Mouse (Mus musculus): ENCODE measurements around the gene Oog4. TPM values are rescaled to one million over a fixed set of nuclear protein-coding genes. Genes with fewer than 3 reads are reported as not detected.
"Not testable (repeated sequence)": the region's sequence is repeated elsewhere in the genome, so short reads cannot be mapped to it uniquely, and the experiment has no call there.

The Oog4 gene
- not detected in 2 replicates for polyA plus RNA-seq (2016; fragmentation: Nextera tagmentation; extraction: Ambion mirVana)

- 0 out of 2 replicates have a peak, but pooled peaks cover 3% of the 10 kb centered on the region for H3K9me3 ChIP-seq
- no peak within 1 kb of the TSS for H3K27ac ChIP-seq (replicated peaks)
- no peaks in the 10 kb centered on the region for H3K27me3 ChIP-seq (replicated peaks; ENCODE audit: low read depth, poor library complexity, severe bottlenecking)
- DNase-seq (ENCODE audit: low spot score): no peak
- H3K36me3 ChIP-seq (replicated peaks): no peaks in the 10 kb centered on the region
- H3K4me3 ChIP-seq: no peak within 1 kb of the TSS
- no peaks in the 10 kb centered on the region for H3K4me1 ChIP-seq
- 83% methylated on average over 3 of the region's 3 CpGs for WGBS
Observed at GRCm38 (mm10) chr4:143450224-143450623, at the start of gene Oog4. Gene Oog4, minus strand, starts transcription at chr4:143450324.

- not testable (repeated sequence) for H3K9me3 ChIP-seq; H3K27ac ChIP-seq (replicated peaks); H3K4me1 ChIP-seq; H3K27me3 ChIP-seq (replicated peaks; ENCODE audit: low read depth, poor library complexity, severe bottlenecking); DNase-seq (ENCODE audit: low spot score); H3K36me3 ChIP-seq (replicated peaks); H3K4me3 ChIP-seq
- 73% methylated on average over 5 of the region's 5 CpGs for WGBS
Observed at GRCm38 (mm10) chr4:143426770-143427169, 23.4 kb downstream of the Oog4 start.

GRCm38 (mm10) chr4:143414121-143414520 is 36.0 kb downstream of the Oog4 start:
- H3K36me3 ChIP-seq (replicated peaks): peaks cover 51% of the 10 kb centered on the region
- peaks cover 4% of the 10 kb centered on the region; the same call in 1 of the 2 replicates for H3K4me1 ChIP-seq
- 93% methylated on average over 3 of the region's 3 CpGs for whole genome bisulfite sequencing
- H3K9me3 ChIP-seq: 0 out of 2 replicates have a peak, but pooled peaks cover 6% of the 10 kb centered on the region
- H3K27ac ChIP-seq (replicated peaks): no peak overlapping the region
- no peaks in the 10 kb centered on the region for H3K27me3 ChIP-seq (replicated peaks; ENCODE audit: low read depth, poor library complexity, severe bottlenecking)
- no peak for DNase-seq (ENCODE audit: low spot score)
- H3K4me3 ChIP-seq: no peak overlapping the region

- Histone ChIP-seq H3K9me3 (0 out of 2 replicates have a peak, but pooled peaks cover 6% of the 10 kb centered on the region), H3K4me3 (no peak overlapping the region), H3K27me3 (replicated peaks; ENCODE audit: low read depth, poor library complexity, severe bottlenecking) (no peaks in the 10 kb centered on the region), H3K4me1 (peaks cover 4% of the 10 kb centered on the region; the same call in 1 of the 2 replicates), H3K36me3 (replicated peaks) (peaks cover 46% of the 10 kb centered on the region), H3K27ac (replicated peaks) (no peak overlapping the region)
- WGBS: 95% methylated on average over 1 of the region's 1 CpGs
- DNase-seq (ENCODE audit: low spot score): no peak
Observed at GRCm38 (mm10) chr4:143413621-143414020, 36.5 kb downstream of the Oog4 start.

- Histone ChIP-seq H3K27me3 (replicated peaks; ENCODE audit: low read depth, poor library complexity, severe bottlenecking) (no peaks in the 10 kb centered on the region), H3K27ac (replicated peaks) (peak within 1 kb of the TSS; percentile 87), H3K9me3 (0 out of 2 replicates have a peak, but pooled peaks cover 6% of the 10 kb centered on the region), H3K4me1 (peaks cover 4% of the 10 kb centered on the region; the same call in 1 of the 2 replicates), H3K36me3 (replicated peaks) (peaks cover 34% of the 10 kb centered on the region), H3K4me3 (peak within 1 kb of the TSS; percentile 65)
- under 1% methylated on average over 50 of the region's 50 CpGs for WGBS
- peak; percentile 89 for DNase-seq (ENCODE audit: low spot score)
Observed at GRCm38 (mm10) chr4:143412219-143413092, 37.7 kb downstream of the Oog4 start, which contains the start of gene Pramef8. Gene Pramef8, plus strand, starts transcription at chr4:143412426.

- WGBS: 76% methylated on average over 5 of the region's 5 CpGs
- Histone ChIP-seq H3K27me3 (replicated peaks; ENCODE audit: low read depth, poor library complexity, severe bottlenecking) (no peaks in the 10 kb centered on the region), H3K4me1 (peaks cover 4% of the 10 kb centered on the region; the same call in 1 of the 2 replicates), H3K27ac (replicated peaks) (peak overlapping the region; percentile 87; the same call in 1 of the 2 replicates), H3K36me3 (replicated peaks) (peaks cover 27% of the 10 kb centered on the region), H3K9me3 (0 out of 2 replicates have a peak, but pooled peaks cover 6% of the 10 kb centered on the region), H3K4me3 (peak overlapping the region; percentile 65)
- no peak for DNase-seq (ENCODE audit: low spot score)
Observed at GRCm38 (mm10) chr4:143411566-143412218, 38.4 kb downstream of the Oog4 start.

GRCm38 (mm10) chr4:143394181-143394580 is 55.9 kb downstream of the Oog4 start, which contains the start of gene Pramel1:
Gene Pramel1, plus strand, starts transcription at chr4:143394428.
- Histone ChIP-seq H3K36me3 (replicated peaks) (no peaks in the 10 kb centered on the region), H3K27ac (replicated peaks) (no peak within 1 kb of the TSS), H3K9me3 (peaks cover 4% of the 10 kb centered on the region; the same call in 1 of the 2 replicates), H3K4me1 (no peaks in the 10 kb centered on the region), H3K27me3 (replicated peaks; ENCODE audit: low read depth, poor library complexity, severe bottlenecking) (peaks cover 5% of the 10 kb centered on the region; the same call in 1 of the 2 replicates), H3K4me3 (no peak within 1 kb of the TSS)
- 79% methylated on average over 26 of the region's 26 CpGs for WGBS
- DNase-seq (ENCODE audit: low spot score): no peak

- 8% methylated on average over 43 of the region's 43 CpGs for WGBS
- H3K4me1 ChIP-seq: no peaks in the 10 kb centered on the region
- peak; percentile 86 for DNase-seq (ENCODE audit: low spot score)
- peaks cover 3% of the 10 kb centered on the region; the same call in 1 of the 2 replicates for H3K9me3 ChIP-seq
- no peaks in the 10 kb centered on the region for H3K36me3 ChIP-seq (replicated peaks)
- peaks cover 5% of the 10 kb centered on the region; the same call in 1 of the 2 replicates for H3K27me3 ChIP-seq (replicated peaks; ENCODE audit: low read depth, poor library complexity, severe bottlenecking)
- H3K4me3 ChIP-seq: peak overlapping the region; percentile 52
- H3K27ac ChIP-seq (replicated peaks): peak overlapping the region; percentile 72; the same call in 1 of the 2 replicates
Observed at GRCm38 (mm10) chr4:143388955-143389702, 61.0 kb downstream of the Oog4 start.

Other genes with a start within 250 kb of the Oog4 start
- 16.8 and 17.4 TPM in 2 replicates for gene Prdm2, start 237.3 kb downstream of the Oog4 start, polyA plus RNA-seq (2016; fragmentation: Nextera tagmentation; extraction: Ambion mirVana)
- gene Pdpn, start 150.8 kb downstream of the Oog4 start, polyA plus RNA-seq (2016; fragmentation: Nextera tagmentation; extraction: Ambion mirVana): 38.0 and 43.0 TPM in 2 replicates
- gene Lrrc38, start 100.6 kb downstream of the Oog4 start, polyA plus RNA-seq (2016; fragmentation: Nextera tagmentation; extraction: Ambion mirVana): 0.10 TPM in 1 of 2 replicates, not detected in the other
- not detected in 2 replicates for gene Pramel1, start 55.9 kb downstream of the Oog4 start, polyA plus RNA-seq (2016; fragmentation: Nextera tagmentation; extraction: Ambion mirVana)
- 18.1 and 21.5 TPM in 2 replicates for gene Pramef8, start 37.9 kb downstream of the Oog4 start, polyA plus RNA-seq (2016; fragmentation: Nextera tagmentation; extraction: Ambion mirVana)
- gene Gm13043, start 61.0 kb upstream of the Oog4 start, polyA plus RNA-seq (2016; fragmentation: Nextera tagmentation; extraction: Ambion mirVana): not detected in 2 replicates
- not detected in 2 replicates for gene Gm13040, start 85.6 kb upstream of the Oog4 start, polyA plus RNA-seq (2016; fragmentation: Nextera tagmentation; extraction: Ambion mirVana)
- not detected in 2 replicates for gene BC080695, start 101.4 kb upstream of the Oog4 start, polyA plus RNA-seq (2016; fragmentation: Nextera tagmentation; extraction: Ambion mirVana)
- gene Gm13057, start 101.4 kb upstream of the Oog4 start, polyA plus RNA-seq (2016; fragmentation: Nextera tagmentation; extraction: Ambion mirVana): not detected in 2 replicates
- gene Gm13083, start 164.7 kb upstream of the Oog4 start, polyA plus RNA-seq (2016; fragmentation: Nextera tagmentation; extraction: Ambion mirVana): not detected in 2 replicates
- not detected in 2 replicates for gene Gm13088, start 206.9 kb upstream of the Oog4 start, polyA plus RNA-seq (2016; fragmentation: Nextera tagmentation; extraction: Ambion mirVana)

Data from embryonic facial prominence, embryonic 10.5 days (tissue).